Mouse (Mus musculus) thymus, adult 18-20 months (tissue): ENCODE measurements around the gene Slc35a2.
"Not testable (repeated sequence)": the region's sequence is repeated elsewhere in the genome, so short reads cannot be mapped to it uniquely, and the experiment has no call there.

Experiments
- DNase-seq, 2 experiments: peaks; one replicate each; pipeline ENCODE4 v3.0.0; 2022; ENCODE audit warnings: mixed read lengths in 2 of 2

Gene Slc35a2

DNA sequence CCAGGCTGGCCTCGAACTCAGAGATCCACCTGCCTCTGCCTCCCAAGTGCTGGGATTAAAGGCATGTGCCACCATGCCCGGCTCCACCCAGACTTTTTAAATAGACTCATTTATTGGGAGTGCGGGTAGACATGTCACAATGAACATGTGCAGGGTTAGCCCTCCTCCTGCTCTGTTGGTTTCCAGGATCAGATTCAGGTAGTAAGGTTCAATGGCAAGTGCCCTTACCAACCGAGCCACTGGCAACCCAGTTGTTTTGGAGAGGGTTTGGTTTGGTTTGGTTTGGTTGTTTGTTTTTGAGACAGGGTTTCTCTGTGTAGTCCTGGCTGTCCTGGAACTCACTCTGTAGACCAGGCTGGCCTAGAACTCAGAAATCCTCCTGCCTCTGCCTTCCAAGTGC lies 25.4 kb downstream of the Slc35a2 start, which contains the start of gene Gm10490:
Gm10490 (plus strand) TSS at position 301 of the 400 bp plus-strand sequence.
- not testable (repeated sequence) for DNase-seq

DNA sequence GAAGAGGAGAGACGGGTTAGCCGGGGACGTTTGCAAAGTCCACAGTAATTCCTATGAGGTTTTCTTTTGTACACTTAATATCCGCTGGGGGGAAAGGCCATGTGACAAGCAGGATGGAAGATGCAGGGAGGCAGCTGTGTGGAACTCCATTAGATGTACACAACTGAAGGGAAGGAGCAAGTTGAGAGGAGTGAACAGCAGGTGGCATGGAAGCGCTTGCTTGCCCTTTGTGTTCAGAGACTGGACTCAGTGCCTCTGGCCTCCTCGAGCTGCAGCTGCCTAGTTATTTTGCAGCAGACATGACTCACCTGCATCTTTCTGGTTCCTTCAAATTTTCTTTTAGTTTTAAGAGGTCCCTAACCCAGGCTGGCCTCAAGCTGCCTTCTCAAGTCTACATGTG lies 26.6 kb downstream of the Slc35a2 start:
- DNase-seq = no peak

DNA sequence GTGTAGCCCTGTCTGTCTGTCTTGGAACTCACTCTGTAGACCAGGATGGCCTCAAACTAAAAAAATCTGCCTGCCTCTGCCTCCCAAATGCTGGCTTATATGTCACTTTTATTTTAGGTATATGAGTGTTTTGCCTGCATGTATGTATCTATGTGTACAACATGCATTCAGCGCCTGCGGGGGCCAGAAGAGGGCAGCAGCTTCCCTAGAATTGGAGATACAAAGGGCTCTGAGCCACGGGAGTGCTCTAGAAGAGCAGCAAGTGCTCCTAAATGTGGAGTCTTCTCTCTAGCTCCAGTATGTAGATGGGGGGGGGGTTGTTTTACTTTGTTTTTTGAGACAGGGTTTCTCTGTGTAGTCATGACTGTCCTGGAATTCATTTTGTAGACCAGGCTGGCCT lies 31.8 kb downstream of the Slc35a2 start:
- DNase-seq = peak in 1 of 2 experiments; percentile 20

DNA sequence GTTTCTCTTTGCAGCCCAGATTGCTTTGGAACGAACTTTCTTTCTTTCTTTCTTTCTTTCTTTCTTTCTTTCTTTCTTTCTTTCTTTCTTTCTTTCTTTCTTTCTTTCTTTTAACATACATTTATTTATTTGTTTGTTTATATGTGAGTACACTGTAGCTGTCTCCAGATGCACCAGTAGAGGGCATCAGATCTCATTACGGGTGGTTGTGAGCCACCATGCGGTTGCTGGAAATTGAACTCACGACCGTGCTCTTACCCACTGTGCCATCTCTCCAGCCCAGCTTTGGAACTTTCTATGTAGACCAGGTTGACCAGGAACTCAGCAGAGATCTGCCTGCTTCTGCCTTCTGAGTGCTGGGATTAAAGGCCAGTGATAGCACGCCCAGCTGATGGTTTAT lies 34.1 kb downstream of the Slc35a2 start:
- not testable (repeated sequence) for DNase-seq

DNA sequence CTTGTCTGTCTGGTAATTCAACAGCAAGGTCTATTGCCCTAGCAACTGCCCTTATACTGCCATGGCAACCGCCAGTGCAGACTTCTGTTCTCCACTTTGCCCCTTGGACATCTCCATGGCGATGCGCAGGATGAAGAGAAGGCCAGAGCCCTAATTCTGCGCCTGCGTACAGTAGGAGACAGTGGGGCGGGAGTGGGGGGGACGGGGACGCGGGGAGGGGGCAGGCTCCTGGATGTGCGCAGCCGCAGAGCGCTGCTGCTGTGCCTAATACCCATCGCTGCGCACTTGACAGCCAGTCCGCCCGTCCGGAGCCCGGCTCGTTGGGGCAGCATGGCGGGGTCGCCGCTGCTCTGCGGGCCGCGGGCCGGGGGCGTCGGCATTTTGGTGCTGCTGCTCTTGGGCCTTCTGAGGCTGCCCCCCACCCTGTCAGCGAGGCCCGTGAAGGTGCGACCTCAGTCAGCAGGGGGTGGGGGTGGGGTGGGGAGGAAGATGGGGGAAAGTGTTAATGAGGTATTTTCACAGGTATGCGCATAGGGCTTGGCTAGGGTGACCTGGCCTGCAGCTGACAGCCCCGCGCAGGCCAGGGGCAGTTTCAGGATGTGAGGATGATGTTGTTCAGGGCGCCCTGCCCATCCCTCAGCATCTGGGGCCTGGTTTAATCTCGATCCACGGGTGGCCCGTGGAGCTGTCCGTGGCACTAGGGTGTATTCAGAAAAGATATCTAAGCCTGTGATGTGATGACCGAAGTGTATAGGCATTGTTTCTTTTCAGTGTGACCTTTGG lies 36.0 kb downstream of the Slc35a2 start, which contains the start of gene Pcsk1n:
Pcsk1n (plus strand) TSS at position 222 of the 783 bp plus-strand sequence.
- DNase-seq = no peak

DNA sequence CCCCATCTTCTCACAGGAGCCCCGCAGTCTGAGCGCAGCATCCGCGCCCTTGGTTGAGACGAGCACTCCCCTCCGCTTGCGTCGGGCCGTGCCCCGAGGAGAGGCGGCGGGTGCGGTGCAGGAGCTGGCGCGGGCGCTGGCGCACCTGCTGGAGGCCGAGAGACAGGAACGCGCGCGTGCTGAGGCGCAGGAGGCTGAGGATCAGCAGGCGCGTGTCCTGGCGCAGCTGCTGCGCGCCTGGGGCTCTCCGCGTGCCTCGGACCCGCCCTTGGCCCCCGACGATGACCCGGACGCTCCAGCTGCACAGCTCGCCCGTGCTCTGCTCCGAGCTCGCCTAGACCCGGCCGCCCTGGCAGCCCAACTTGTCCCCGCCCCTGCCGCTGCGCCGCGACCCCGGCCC lies 38.2 kb downstream of the Slc35a2 start:
- DNase-seq = no peak

DNA sequence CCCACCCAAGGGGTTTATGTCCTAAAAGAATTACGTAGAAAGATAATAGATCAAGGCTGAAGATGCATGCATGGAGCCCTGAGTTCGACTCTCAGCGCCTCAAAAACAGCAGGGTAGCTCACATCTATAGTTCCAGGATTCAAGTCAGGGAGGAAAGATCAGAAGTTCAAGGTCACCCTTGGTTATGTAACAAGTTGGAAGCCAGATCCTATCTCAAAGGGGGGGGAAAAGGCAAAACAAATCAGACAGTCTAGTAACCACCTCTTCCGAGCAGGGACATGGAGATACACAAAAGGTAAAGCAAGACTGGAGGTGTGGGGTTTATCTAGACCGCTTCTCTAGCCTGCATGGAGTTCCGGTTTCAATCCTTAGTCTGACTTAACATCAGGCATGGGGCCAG lies 42.4 kb downstream of the Slc35a2 start:
- no peak for DNase-seq

DNA sequence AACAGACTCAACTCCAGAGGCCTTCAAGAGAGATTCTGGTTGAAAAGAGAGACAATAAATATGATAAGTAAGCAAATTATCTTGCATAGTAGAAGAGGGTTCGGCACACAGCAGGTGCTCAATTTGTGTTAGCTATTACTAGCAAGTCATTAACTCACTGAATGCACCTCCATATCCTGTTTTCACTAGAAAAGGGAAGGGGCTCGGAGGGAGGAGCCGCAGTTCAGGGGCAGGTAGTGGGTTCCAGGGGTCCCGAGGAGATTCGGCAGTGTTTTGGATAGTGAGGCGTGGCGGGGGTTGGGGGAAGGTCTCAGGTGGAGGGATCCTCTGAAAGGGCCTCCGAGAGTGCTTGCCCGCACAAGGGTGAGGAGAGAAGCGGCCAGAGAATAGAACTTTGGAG lies 43.3 kb downstream of the Slc35a2 start:
- DNase-seq = no peak

DNA sequence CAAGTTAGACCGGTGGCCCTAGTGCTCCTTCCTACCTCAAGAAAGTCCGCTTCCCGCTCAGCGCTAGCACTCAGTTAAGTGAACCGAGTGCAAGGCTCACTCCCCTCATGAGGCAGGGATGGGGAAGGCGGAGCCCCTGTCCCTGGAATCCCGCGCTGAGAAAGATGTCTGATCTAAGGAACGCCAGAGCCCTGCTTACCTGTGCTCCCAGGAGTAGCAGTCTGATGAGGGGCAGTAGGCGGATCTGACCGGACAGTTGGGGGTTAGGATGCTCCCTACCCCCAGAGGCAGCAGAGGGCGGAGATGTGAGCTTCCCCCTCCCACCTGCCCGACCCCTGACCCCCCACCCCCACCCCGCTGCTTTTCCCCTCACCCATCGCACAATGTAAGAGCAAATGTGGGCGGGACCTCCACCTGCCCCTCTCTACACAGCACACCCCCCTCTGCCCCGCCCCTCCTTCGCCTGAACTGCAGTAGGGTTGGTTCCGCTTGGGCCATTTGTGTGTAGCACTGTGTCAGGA lies 44.5 kb downstream of the Slc35a2 start, which contains the start of gene Eras:
Eras (minus strand) TSS at position 338 of the 521 bp plus-strand sequence.
- DNase-seq = no peak

DNA sequence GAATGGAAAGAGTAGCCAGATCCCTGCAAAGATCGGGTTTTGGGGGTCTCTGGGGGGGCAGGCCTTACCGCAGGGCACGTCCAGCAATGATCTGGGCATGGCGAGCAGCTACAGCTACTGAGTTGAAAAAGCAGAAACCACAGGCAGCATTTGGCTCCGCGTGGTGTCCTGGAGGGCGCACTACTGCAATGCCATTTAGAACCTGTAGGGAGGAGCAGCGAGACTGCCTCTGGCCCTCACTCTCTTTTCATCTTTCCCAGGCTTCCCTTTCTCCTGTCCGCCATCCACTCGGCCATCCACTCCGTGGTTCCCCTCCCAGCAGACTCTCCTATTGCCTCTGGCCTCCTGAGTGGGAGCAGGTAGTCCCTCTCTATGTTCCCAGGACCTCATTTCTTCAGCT lies 53.0 kb downstream of the Slc35a2 start:
- DNase-seq = no peak

DNA sequence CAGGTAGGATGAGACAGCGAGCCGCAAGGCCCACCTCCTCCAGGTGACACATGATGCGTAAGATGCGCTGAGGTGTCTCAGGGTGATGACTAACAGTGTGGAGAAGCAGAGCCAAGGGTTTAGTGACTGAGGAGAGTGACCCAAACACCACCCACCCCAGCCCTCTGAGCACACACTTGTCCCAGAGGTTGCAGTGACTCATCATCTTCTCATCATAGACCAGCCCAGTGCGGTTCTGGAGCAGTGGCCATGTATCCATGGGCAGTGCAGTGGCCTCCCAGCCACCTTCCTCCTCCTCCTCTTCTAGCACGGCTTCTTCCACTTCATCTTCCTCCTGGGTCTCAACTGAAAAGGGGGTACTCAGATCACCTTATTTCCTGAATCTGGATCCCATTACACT lies 53.8 kb downstream of the Slc35a2 start:
- no peak for DNase-seq
